In the genomic region with DNA sequence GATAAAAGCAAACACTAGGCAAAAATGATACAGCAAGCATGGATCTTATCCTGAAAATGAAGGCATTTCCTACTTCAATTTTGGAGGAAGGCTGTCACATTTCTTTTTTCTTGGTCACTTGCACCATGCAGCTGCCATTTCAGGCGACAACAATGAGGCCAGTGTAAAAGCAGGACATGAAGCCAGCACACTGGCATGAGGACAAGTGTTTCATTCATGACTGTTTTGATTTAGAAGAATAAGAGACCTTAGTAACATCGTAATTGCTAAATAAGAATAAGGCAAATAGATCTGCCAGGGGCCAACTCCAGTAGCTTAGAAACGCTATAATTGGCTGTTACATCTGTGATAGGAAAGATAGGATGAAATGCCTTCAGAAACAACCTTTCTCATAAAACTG, we compare ENCODE assay signal across 9 mouse cellular contexts.
DNase-seq lines count a peak whose midpoint lies in the region; ATAC-seq lines count a peak whose summit lies in the region.
"Had no signal": no experiment of that assay in that cellular context is flagged by ENCODE, and none has a peak within 500 bp of the region (broad histone marks: within the 10 kb centered on the region; RNA-seq: fewer than 3 reads in every experiment).

No protein-coding gene starts in this region.

- ATAC-seq in hindbrain, embryonic 15.5 days (ENCODE audit: low FRiP score, low read depth), result peak; percentile 79
- ATAC-seq in megakaryocyte-erythroid progenitor cell, adult 5-6 weeks (replicated peaks; ENCODE audit: low FRiP score, low TSS enrichment, poor library complexity, severe bottlenecking), result no peak

- intact Hi-C loops in left cerebral cortex, postnatal 36 days (cut with DNase I), result no loop called here
- intact Hi-C loops in left cerebral cortex, postnatal 25 days (cut with DNase I), result no loop called here

- no peaks in the 10 kb centered on the region for H3K9me3 ChIP-seq in hindbrain, embryonic 15.5 days

- no peak overlapping the region for H3K9ac ChIP-seq in hindbrain, embryonic 15.5 days

- H3K27me3 ChIP-seq in hindbrain, embryonic 15.5 days, result no peaks in the 10 kb centered on the region

- H3K27ac ChIP-seq in hindbrain, embryonic 15.5 days (replicated peaks), result peak overlapping the region; percentile 3
- H3K27ac ChIP-seq: macrophage had no signal

- no peaks in the 10 kb centered on the region for H3K4me1 ChIP-seq in hindbrain, embryonic 15.5 days (replicated peaks)

- peak; percentile 71 for DNase-seq in left cerebral cortex, adult 11 months (ENCODE audit: low spot score)
- DNase-seq in left cerebral cortex, postnatal 36 days (ENCODE audit: low spot score in 2 of 2), result no peak
- DNase-seq in left cerebral cortex, postnatal 25 days (ENCODE audit: low spot score in 2 of 2), result peak; percentile 35 to 56
- no peak for DNase-seq in thymus, postnatal 10 days (ENCODE audit: low spot score in 2 of 2)
- no peak for DNase-seq in urinary bladder, postnatal 36 days (ENCODE audit: low spot score in 2 of 2)
- DNase-seq: gastrocnemius, postnatal 25 days had no signal

- H3K36me3 ChIP-seq in hindbrain, embryonic 15.5 days, result no peaks in the 10 kb centered on the region

- no peak overlapping the region for H3K4me2 ChIP-seq in hindbrain, embryonic 15.5 days

- no peak overlapping the region for H3K4me3 ChIP-seq in hindbrain, embryonic 15.5 days

- 39% methylated on average over 3 of the region's 3 CpGs for WGBS in hindbrain, embryonic 15.5 days

Comparison
In these comparisons a context has a peak if more than half of its experiments do, and no peak if none do; other contexts are left out.
1. DNase-seq: peak in left cerebral cortex, adult 11 months (single experiment) and left cerebral cortex, postnatal 25 days (2 of 2); none in left cerebral cortex, postnatal 36 days (0 of 2), thymus, postnatal 10 days (0 of 2) and urinary bladder, postnatal 36 days (0 of 2).